Mouse (Mus musculus) MEL (cell line): ENCODE data around the gene Rbfox3. TPM values are rescaled to one million over a fixed set of nuclear protein-coding genes. Genes with fewer than 3 reads are reported as not detected.
A peak's percentile ranks its signal among the peaks of the same experiment; 100 is the strongest.

Experiments used
- DNase-seq: peaks from one replicate; pipeline ENCODE4 v3.0.0; 2011; ENCODE audit warnings: low read depth, low spot score
- H3K27ac ChIP-seq: 2 replicates; pipeline ENCODE4 v1.5.1; 2012; ENCODE audit warnings: low read depth, mild to moderate bottlenecking, control low read depth, low read length, moderate library complexity; ENCODE audit not compliant: control insufficient read depth
- H3K27me3 ChIP-seq, 2 experiments: fragments of 150-350 bp in 1 of 2; sonication (generic) in 1 of 2; 2 replicates each; pipeline ENCODE4 v1.6.1; 2012; ENCODE audit warnings: low read length in 2 of 2, mild to moderate bottlenecking in 2 of 2, improper control_type of control experiment in 1 of 2, moderate library complexity in 1 of 2; ENCODE audit not compliant: insufficient read depth in 2 of 2, control insufficient read depth in 1 of 2
- H3K36me3 ChIP-seq, 2 experiments: 2 replicates each; pipeline ENCODE4 v1.6.1; 2012 to 2014; ENCODE audit warnings: low read length in 2 of 2, improper control_type of control experiment in 1 of 2, inconsistent platforms in 1 of 2, mild to moderate bottlenecking in 1 of 2; ENCODE audit not compliant: insufficient read depth in 2 of 2, control insufficient read depth in 1 of 2
- H3K4me1 ChIP-seq, 2 experiments: fragments of 150-350 bp in 1 of 2; sonication (generic) in 1 of 2; 2 replicates each; pipeline ENCODE4 v1.6.1; 2012; ENCODE audit warnings: low read length in 2 of 2, improper control_type of control experiment in 1 of 2, mild to moderate bottlenecking in 1 of 2; ENCODE audit not compliant: insufficient read depth in 2 of 2, control insufficient read depth in 1 of 2
- H3K4me3 ChIP-seq, 2 experiments: fragments of 150-350 bp in 1 of 2; sonication (generic) in 1 of 2; 2 replicates each; pipeline ENCODE4 v1.5.1; 2012; ENCODE audit warnings: low read depth in 2 of 2, low read length in 2 of 2, mild to moderate bottlenecking in 2 of 2, moderate library complexity in 2 of 2, control low read depth in 1 of 2, improper control_type of control experiment in 1 of 2; ENCODE audit not compliant: control insufficient read depth in 1 of 2, insufficient read depth in 1 of 2
- H3K79me2 ChIP-seq: 2 replicates; pipeline ENCODE4 v1.6.1; 2012; ENCODE audit warnings: mild to moderate bottlenecking, low read length, moderate library complexity; ENCODE audit not compliant: control insufficient read depth, poor library complexity, insufficient read depth
- H3K9ac ChIP-seq: 2 replicates; pipeline ENCODE4 v1.6.1; 2012; ENCODE audit warnings: low read depth, mild to moderate bottlenecking, control low read depth, low read length, moderate library complexity; ENCODE audit not compliant: control insufficient read depth, poor library complexity, severe bottlenecking
- H3K9me3 ChIP-seq: fragments of 150-350 bp; sonication (generic); replicated peaks from 2 replicates; pipeline ENCODE4 v1.6.1; 2012; ENCODE audit warnings: mild to moderate bottlenecking, low read length, improper control_type of control experiment, moderate library complexity; ENCODE audit not compliant: insufficient read depth
- CHD1 ChIP-seq: IDR thresholded peaks from 2 replicates; pipeline ENCODE4 v1.6.1; 2012; ENCODE audit warnings: low read depth, mild to moderate bottlenecking, inconsistent platforms, low read length, improper control_type of control experiment
- CTCF ChIP-seq, 3 experiments: IDR thresholded peaks in 2 of 3; conservative IDR thresholded peaks in 1 of 3; 2 replicates each; pipeline ENCODE4 v1.5.1; 2011 to 2012; ENCODE audit warnings: low read length in 3 of 3, low read depth in 2 of 3, mild to moderate bottlenecking in 2 of 3, improper control_type of control experiment in 1 of 3, inconsistent platforms in 1 of 3, mixed read lengths in 1 of 3, moderate library complexity in 1 of 3; ENCODE audit not compliant: control insufficient read depth in 1 of 3, insufficient read depth in 1 of 3, poor library complexity in 1 of 3, severe bottlenecking in 1 of 3
- E2F4 ChIP-seq: IDR thresholded peaks from 2 replicates; pipeline ENCODE4 v1.6.1; 2011; ENCODE audit warnings: low read depth, low read length, improper control_type of control experiment, borderline replicate concordance
- ELF1 ChIP-seq: IDR thresholded peaks from 2 replicates; pipeline ENCODE4 v1.6.1; 2014; ENCODE audit warnings: low read depth, mild to moderate bottlenecking, inconsistent platforms, low read length, improper control_type of control experiment, moderate library complexity
- EP300 ChIP-seq, 2 experiments: IDR thresholded peaks; 2 replicates each; pipeline ENCODE4 v1.6.1; 2011; ENCODE audit warnings: improper control_type of control experiment in 2 of 2, low read length in 2 of 2, low read depth in 1 of 2, mild to moderate bottlenecking in 1 of 2
- ETS1 ChIP-seq: IDR thresholded peaks from 2 replicates; pipeline ENCODE4 v1.6.1; 2012; ENCODE audit warnings: low read depth, mild to moderate bottlenecking, inconsistent platforms, low read length, improper control_type of control experiment, moderate library complexity
- GABPA ChIP-seq: IDR thresholded peaks from 2 replicates; pipeline ENCODE4 v1.6.1; 2012; ENCODE audit warnings: low read depth, mild to moderate bottlenecking, inconsistent platforms, low read length, improper control_type of control experiment, moderate library complexity
- HCFC1 ChIP-seq: IDR thresholded peaks from 2 replicates; pipeline ENCODE4 v1.6.1; 2012; ENCODE audit warnings: low read depth, mild to moderate bottlenecking, inconsistent platforms, low read length, improper control_type of control experiment, moderate library complexity
- JUND ChIP-seq: IDR thresholded peaks from 2 replicates; pipeline ENCODE4 v1.6.1; 2011; ENCODE audit warnings: low read depth, mild to moderate bottlenecking, improper control_type of control experiment, low read length
- MAX ChIP-seq: IDR thresholded peaks from 2 replicates; pipeline ENCODE4 v1.6.1; 2011; ENCODE audit warnings: low read length, improper control_type of control experiment
- MAZ ChIP-seq: IDR thresholded peaks from 2 replicates; pipeline ENCODE4 v1.6.1; 2012; ENCODE audit warnings: low read depth, mild to moderate bottlenecking, inconsistent platforms, low read length, improper control_type of control experiment
- MEF2A ChIP-seq: IDR thresholded peaks from 2 replicates; pipeline ENCODE4 v1.6.1; 2014; ENCODE audit warnings: low read depth, mild to moderate bottlenecking, inconsistent platforms, low read length, improper control_type of control experiment; ENCODE audit not compliant: poor library complexity, insufficient replicate concordance, severe bottlenecking; ENCODE audit errors: extremely low read depth
- MYB ChIP-seq: IDR thresholded peaks from 2 replicates; pipeline ENCODE4 v1.6.1; 2011; ENCODE audit warnings: mild to moderate bottlenecking, low read depth, low read length, improper control_type of control experiment
- MYC ChIP-seq: IDR thresholded peaks from 2 replicates; pipeline ENCODE4 v1.6.1; 2011; ENCODE audit warnings: low read depth, mild to moderate bottlenecking, low read length, improper control_type of control experiment, moderate library complexity
- NRF1 ChIP-seq: IDR thresholded peaks from 2 replicates; pipeline ENCODE4 v1.6.1; 2014; ENCODE audit warnings: low read depth, mild to moderate bottlenecking, inconsistent platforms, low read length, improper control_type of control experiment, moderate library complexity; ENCODE audit not compliant: poor library complexity, insufficient read depth, severe bottlenecking
- POLR2A ChIP-seq, 2 experiments: IDR thresholded peaks; 2 replicates each; pipeline ENCODE4 v1.6.1; 2011 to 2012; ENCODE audit warnings: low read length in 2 of 2, mild to moderate bottlenecking in 2 of 2, control low read depth in 1 of 2, improper control_type of control experiment in 1 of 2, low read depth in 1 of 2, moderate library complexity in 1 of 2; ENCODE audit not compliant: control insufficient read depth in 1 of 2, insufficient read depth in 1 of 2, poor library complexity in 1 of 2
- POLR2AphosphoS2 ChIP-seq: IDR thresholded peaks from 2 replicates; pipeline ENCODE4 v1.6.1; 2011; ENCODE audit warnings: low read length, improper control_type of control experiment
- POLR2AphosphoS5 ChIP-seq: IDR thresholded peaks from 2 replicates; pipeline ENCODE4 v1.6.1; 2012; ENCODE audit warnings: low read depth, borderline replicate concordance, mild to moderate bottlenecking, inconsistent platforms, low read length, moderate library complexity, mixed read lengths
- RAD21 ChIP-seq: IDR thresholded peaks from 2 replicates; pipeline ENCODE4 v1.6.1; 2011; ENCODE audit warnings: mild to moderate bottlenecking, low read depth, low read length, improper control_type of control experiment
- SIN3A ChIP-seq: IDR thresholded peaks from 2 replicates; pipeline ENCODE4 v1.6.1; 2012; ENCODE audit warnings: low read length, improper control_type of control experiment, inconsistent platforms
- TAL1 ChIP-seq: IDR thresholded peaks from 2 replicates; pipeline ENCODE4 v1.6.1; 2012; ENCODE audit warnings: mild to moderate bottlenecking, inconsistent platforms, low read length, moderate library complexity, mixed read lengths
- TBP ChIP-seq: IDR thresholded peaks from 2 replicates; pipeline ENCODE4 v1.8.0; 2011; ENCODE audit warnings: low read depth, low read length, improper control_type of control experiment
- UBTF ChIP-seq: IDR thresholded peaks from 2 replicates; pipeline ENCODE4 v1.6.1; 2012; ENCODE audit warnings: low read depth, mild to moderate bottlenecking, inconsistent platforms, low read length, improper control_type of control experiment, moderate library complexity, borderline replicate concordance; ENCODE audit not compliant: insufficient read depth
- USF1 ChIP-seq: IDR thresholded peaks from 2 replicates; pipeline ENCODE4 v1.6.1; 2014; ENCODE audit warnings: low read depth, mild to moderate bottlenecking, inconsistent platforms, low read length, improper control_type of control experiment, moderate library complexity
- polyA plus RNA-seq, 2 experiments: library from polyadenylated mRNA; stranded (reverse) in 1 of 2; unstranded in 1 of 2; fragments of >175 nt in 1 of 2; fragments of >200 nt in 1 of 2; gene quantifications; 2 replicates each; pipeline versions ENCODE4 v1.2.1 to v1.2.4; 2012; ENCODE audit warnings: low replicate concordance in 2 of 2, low read depth in 1 of 2; ENCODE audit not compliant: insufficient read length in 2 of 2, insufficient read depth in 1 of 2, missing spikeins in 1 of 2
- total RNA-seq: library from RNA; depleted of rRNA; stranded (reverse); fragments of 300-350 nt; gene quantifications from 2 replicates; pipeline ENCODE4 v1.2.3, GENCODE M21; 2012

Rbfox3 gene
- total and polyA plus RNA-seq, 3 experiments, result not detected

DNA sequence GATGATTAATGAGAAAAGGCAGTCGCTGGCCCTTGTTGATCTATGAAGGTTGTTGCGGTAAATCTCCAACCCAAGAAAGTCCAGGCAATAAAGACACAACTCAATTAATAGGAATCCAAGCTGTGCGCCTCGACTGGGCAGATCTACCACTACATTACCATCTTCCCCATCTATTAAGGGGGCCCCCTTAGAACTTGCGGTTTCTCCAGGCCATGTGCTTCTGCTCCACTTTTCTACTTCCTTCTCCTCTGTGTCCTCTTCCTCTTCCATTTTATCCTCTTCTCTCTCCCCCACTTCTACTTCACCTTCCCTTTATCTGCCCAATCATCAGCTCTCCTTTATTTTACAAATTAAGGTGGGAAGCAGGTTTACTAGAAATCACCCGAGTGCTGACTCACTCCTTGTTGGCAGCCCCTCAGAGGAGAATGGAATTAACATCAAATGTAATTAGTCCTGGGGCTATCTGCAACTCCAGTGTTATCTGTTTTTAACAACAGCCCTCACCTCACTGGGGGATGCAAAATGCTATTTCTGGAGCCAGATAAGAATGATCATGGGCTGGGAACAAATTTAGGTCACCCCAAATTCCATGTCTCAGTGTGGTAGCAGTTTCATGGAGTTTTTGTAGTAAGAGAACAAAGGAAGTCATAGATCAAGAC, 437.4 kb downstream of the Rbfox3 start (continued):
- peak; percentile 68; the same call in 1 of the 2 replicates for TF ChIP-seq MAZ
- TF ChIP-seq USF1, result peak; percentile 40; the same call in 1 of the 2 replicates
- TF ChIP-seq HCFC1, result peak; percentile 11; the same call in 1 of the 2 replicates
- TF ChIP-seq GABPA, result no peak
- TF ChIP-seq JUND, result no peak
- peak; percentile 99 for TF ChIP-seq MEF2A
- TF ChIP-seq MYC, result peak; percentile 95
- TF ChIP-seq NRF1, result no peak
- TF ChIP-seq CTCF (IDR thresholded peaks at IDR 0.05 in 2 of 3, conservative IDR thresholded peaks at IDR 0.05 in 1 of 3; ENCODE audit: control insufficient read depth in 1 of 3, insufficient read depth in 1 of 3, low read depth in 2 of 3, low read length in 3 of 3, poor library complexity in 1 of 3, severe bottlenecking in 1 of 3), result no peak
- no peak for TF ChIP-seq E2F4
- TF ChIP-seq POLR2AphosphoS5, result no peak
- peak; percentile 15; the same call in 1 of the 2 replicates for TF ChIP-seq ELF1
- no peak for TF ChIP-seq POLR2AphosphoS2
- TF ChIP-seq TAL1, result peak; percentile 37; the same call in 1 of the 2 replicates
- TF ChIP-seq TBP, result no peak; the same call in 1 of the 2 replicates
- no peak for TF ChIP-seq RAD21
- TF ChIP-seq ETS1, result peak; percentile 96
- TF ChIP-seq POLR2A (IDR thresholded peaks at IDR 0.05; ENCODE audit: control insufficient read depth in 1 of 2, insufficient read depth in 1 of 2, low read depth in 1 of 2, low read length in 2 of 2, poor library complexity in 1 of 2), result no peak
- TF ChIP-seq SIN3A, result peak; percentile 86
- peak; percentile 84 to 87 for TF ChIP-seq EP300 (IDR thresholded peaks at IDR 0.05; ENCODE audit: low read depth in 1 of 2, low read length in 2 of 2)
- TF ChIP-seq CHD1, result no peak
- peak; percentile 94 for TF ChIP-seq MAX

DNA sequence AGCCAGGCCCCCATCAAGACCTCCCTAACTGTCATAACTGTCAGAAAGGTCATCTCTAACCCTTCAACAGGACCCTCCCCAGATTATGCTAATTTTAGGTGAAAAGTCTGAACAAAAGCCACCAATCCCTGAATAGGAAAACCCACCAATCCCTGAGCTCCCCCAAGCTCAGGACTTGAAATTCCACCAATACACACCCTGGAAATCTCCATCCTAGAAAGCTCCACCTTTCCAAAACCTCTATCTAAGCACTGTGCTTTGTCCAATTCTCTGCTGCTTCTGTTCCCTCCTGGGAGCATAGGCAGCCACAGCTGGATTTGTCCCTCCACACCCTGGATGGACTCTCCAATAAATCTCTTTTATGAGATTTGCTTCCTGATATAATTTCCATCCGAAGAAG, 438.2 kb downstream of the Rbfox3 start:
- no peaks in the 10 kb centered on the region for H3K9me3 ChIP-seq
- peak overlapping the region in 1 of 2 experiments; percentile 19; a peak in 1 of 4 replicates for H3K4me3 ChIP-seq
- peak; percentile 59 for DNase-seq
- 0 out of 2 replicates have a peak, but pooled peaks cover 4% of the 10 kb centered on the region for H3K79me2 ChIP-seq
- H3K36me3 ChIP-seq, result peaks cover 0 to 35% of the 10 kb centered on the region in 2 experiments; a peak in 2 of 4 replicates
- peak overlapping the region; percentile 88 for H3K27ac ChIP-seq
- H3K27me3 ChIP-seq, result no peaks in the 10 kb centered on the region
- peaks cover 36 to 60% of the 10 kb centered on the region in 2 experiments for H3K4me1 ChIP-seq
- 0 out of 2 replicates have a peak, but pooled peaks have one; percentile 32 for TF ChIP-seq MYB
- no peak for TF ChIP-seq UBTF
- 0 out of 2 replicates have a peak, but pooled peaks have one; percentile 8 for TF ChIP-seq HCFC1
- peak overlapping the region; percentile 20 for H3K9ac ChIP-seq
